Mouse (Mus musculus) C2C12 (cell line): ENCODE measurements around the gene Prdx2.
A peak's percentile ranks its signal among the peaks of the same experiment; 100 is the strongest.

Experiments
- CEBPB ChIP-seq: IDR thresholded peaks from one replicate; pipeline ENCODE4 v1.6.1; 2011; ENCODE audit warnings: low read depth, mild to moderate bottlenecking, control low read depth, moderate library complexity
- CTCF ChIP-seq: IDR thresholded peaks from one replicate; pipeline ENCODE4 v1.5.1; 2011; ENCODE audit not compliant: control insufficient read depth, insufficient read depth, insufficient read length
- FOSL1 ChIP-seq: IDR thresholded peaks from one replicate; pipeline ENCODE4 v1.8.0; 2011; ENCODE audit warnings: mild to moderate bottlenecking, low read length; ENCODE audit not compliant: poor library complexity, insufficient read depth, severe bottlenecking
- MAX ChIP-seq: IDR thresholded peaks from one replicate; pipeline ENCODE4 v1.6.1; 2011; ENCODE audit warnings: mild to moderate bottlenecking, control low read depth
- MYOD1 ChIP-seq: IDR thresholded peaks from one replicate; pipeline ENCODE4 v1.6.1; 2011; ENCODE audit warnings: low read depth; ENCODE audit not compliant: control insufficient read depth, insufficient read length
- MYOG ChIP-seq: IDR thresholded peaks from one replicate; pipeline ENCODE4 v1.6.1; 2011; ENCODE audit not compliant: control insufficient read depth, insufficient read length; ENCODE audit errors: extremely low read depth
- USF1 ChIP-seq: IDR thresholded peaks from one replicate; pipeline ENCODE4 v1.6.1; 2011; ENCODE audit warnings: low read depth, mild to moderate bottlenecking, control low read depth, moderate library complexity

GRCm38 (mm10) chr8:84969241-84970134 is at the start of gene Prdx2, which contains the start of the genes Gm49661 and Rnaseh2a:
- TF ChIP-seq CTCF (no peak), MAX (peak; percentile 37), MYOD1 (no peak), CEBPB (no peak), MYOG (no peak), USF1 (no peak), FOSL1 (no peak)
